Mouse (Mus musculus): ENCODE data around the gene Serinc2. TPM values are rescaled to one million over a fixed set of nuclear protein-coding genes. Genes with fewer than 3 reads are reported as not detected.

Gene Serinc2
- polyA plus RNA-seq, 1 experiment: 72.2 TPM

DNA sequence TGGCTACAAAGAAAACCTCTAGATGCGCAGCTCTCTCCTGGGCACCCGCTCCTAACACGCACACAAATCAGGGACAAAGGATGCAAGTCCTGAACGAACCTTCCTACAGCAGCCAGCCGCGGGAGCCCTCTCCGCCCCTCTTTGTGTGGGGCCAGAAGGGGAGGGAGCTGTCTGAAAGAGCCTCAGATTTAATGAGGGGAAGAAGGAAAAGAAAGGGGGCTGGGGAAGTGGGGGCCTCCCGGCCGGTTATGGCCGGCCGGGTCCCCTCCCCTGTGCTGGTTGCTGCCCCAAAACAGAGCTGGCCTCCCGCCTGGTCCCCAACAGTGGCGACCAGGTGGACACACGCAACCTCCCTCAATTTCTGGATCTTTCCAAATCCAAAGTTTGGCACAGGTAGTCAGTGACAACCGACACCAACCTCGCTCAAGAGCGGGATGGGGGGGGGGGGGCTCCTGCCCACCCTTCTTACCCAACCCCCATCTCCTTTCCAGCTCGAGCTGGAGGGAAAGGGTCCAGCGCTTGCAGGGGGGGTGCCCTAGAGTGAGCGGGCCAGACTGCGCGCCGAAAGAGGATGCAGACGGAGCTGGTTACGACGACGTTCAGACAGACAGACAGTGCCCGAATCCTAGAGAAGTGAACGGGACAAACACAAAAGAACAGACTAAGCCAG, 4.5 kb downstream of the Serinc2 start:
- peak; percentile 97 for DNase-seq (ENCODE audit: low read depth)
- TF ChIP-seq POLR2A (IDR thresholded peaks at IDR 0.05; ENCODE audit: borderline replicate concordance, extremely low read depth, insufficient read depth, insufficient read length, poor library complexity, severe bottlenecking) (peak; percentile 36; the same call in 1 of the 2 replicates), CTCF (IDR thresholded peaks at IDR 0.05; ENCODE audit: borderline replicate concordance, extremely low read depth, insufficient read depth, insufficient read length) (no peak)

DNA sequence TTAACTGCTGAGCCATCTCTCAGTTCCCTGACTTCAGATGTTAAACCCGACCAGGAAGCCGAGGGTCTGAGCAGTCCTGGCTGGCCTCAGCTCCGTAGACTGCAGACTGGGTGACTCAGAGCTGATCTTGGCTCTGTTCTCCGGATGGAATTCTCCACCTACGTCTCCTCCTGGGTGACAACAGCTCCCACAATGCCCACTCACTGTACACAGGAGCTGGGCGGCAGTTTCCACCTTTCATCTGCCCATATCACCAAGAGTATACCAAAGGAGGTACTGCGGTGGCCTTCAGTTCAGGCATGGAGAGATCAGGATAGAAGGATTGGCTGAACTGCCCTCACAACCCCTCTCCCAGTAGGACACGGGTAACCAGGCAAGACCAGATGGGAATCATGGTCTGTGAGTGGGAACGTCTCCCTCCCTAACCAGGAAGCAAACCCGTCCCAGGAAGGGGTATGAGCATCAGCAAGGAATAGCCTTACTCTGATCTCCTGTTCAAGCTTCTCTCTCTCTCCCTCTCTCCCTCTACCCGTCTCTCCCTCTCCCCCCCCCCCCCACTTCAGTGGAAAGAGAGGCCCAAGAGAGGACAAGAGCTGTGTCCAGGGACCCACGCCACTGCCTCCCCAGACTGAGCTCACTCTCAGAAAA, 5.2 kb downstream of the Serinc2 start:
- TF ChIP-seq CTCF (IDR thresholded peaks at IDR 0.05; ENCODE audit: borderline replicate concordance, extremely low read depth, insufficient read depth, insufficient read length) (no peak), POLR2A (IDR thresholded peaks at IDR 0.05; ENCODE audit: borderline replicate concordance, extremely low read depth, insufficient read depth, insufficient read length, poor library complexity, severe bottlenecking) (no peak)
- DNase-seq (ENCODE audit: low read depth): no peak

DNA sequence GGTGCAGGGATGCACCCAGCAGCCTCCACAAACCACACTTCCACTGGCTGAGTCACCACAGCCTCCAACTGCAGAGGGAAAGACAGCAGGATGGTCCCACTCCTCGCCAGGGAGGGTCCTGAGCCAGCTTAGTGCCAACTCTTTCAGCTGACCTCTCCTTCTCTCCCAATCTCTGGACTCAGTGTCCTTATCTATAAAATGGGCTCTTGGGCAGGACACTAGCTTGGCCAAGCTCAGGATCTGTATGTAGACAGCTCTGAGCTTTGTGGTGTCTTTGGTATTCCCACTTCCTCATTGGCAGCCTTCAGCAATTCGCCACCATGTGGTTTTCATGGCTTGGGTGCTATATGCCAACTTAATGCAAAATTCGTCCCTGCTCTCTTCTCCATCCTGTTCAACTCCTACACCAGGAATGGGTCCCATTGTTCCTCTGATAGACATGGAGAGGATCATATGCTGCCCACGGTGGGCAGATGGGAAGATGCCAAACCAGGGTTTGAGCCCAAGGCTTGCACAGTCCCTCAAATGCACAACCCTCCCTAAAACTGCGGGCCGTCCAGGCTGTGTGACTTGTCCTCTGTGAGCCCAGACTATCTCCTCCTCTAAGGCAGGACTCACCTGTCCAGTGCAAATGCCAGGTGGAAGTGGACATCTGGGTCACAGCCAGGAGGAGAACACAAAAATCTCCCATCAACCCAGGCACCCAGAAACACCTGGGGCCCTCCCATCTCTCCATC, 8.2 kb downstream of the Serinc2 start:
- no peak for TF ChIP-seq POLR2A (IDR thresholded peaks at IDR 0.05; ENCODE audit: borderline replicate concordance, extremely low read depth, insufficient read depth, insufficient read length, poor library complexity, severe bottlenecking)
- TF ChIP-seq CTCF (IDR thresholded peaks at IDR 0.05; ENCODE audit: borderline replicate concordance, extremely low read depth, insufficient read depth, insufficient read length): no peak
- DNase-seq (ENCODE audit: low read depth): no peak

DNA sequence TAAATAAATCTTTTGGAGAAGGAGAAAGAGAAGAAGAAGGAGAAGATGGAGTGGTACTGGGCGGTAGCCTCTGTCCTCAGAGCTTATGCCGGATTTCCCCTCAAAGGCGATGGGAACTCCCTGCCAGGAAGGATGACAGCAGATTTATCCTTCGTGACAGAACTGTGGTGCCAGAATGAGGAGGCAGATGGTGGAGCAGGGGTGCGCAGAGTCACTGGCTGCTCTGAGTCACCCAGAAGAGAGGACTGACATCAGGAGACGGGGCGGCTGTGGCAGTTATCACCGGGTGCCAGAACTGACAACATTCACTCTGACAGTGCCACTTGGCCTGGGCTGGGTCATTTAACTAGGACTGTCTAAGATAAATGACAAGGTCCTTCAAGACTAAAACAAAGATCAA, 8.9 kb downstream of the Serinc2 start:
- no peak for TF ChIP-seq POLR2A (IDR thresholded peaks at IDR 0.05; ENCODE audit: borderline replicate concordance, extremely low read depth, insufficient read depth, insufficient read length, poor library complexity, severe bottlenecking)
- no peak for TF ChIP-seq CTCF (IDR thresholded peaks at IDR 0.05; ENCODE audit: borderline replicate concordance, extremely low read depth, insufficient read depth, insufficient read length)

DNA sequence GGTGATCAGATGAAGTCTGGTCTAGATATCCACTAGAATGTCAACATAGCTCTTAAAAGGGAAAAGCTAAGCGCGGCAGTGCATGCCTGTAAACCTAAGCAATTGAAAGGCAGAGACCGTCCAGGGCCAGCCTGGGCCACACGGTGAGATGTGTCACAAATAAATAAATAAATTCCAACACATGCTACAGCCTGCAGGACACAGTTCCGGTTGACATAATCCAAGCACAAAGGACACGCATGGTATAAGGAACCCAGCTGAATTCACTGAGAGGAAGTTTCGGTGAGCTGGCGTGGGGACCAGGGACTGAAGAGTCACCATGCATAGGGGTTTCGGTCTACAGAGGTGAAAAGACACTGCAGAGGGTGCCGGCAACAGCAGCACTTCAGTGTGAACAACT, 10.3 kb downstream of the Serinc2 start:
- no peak for DNase-seq (ENCODE audit: low read depth)
- TF ChIP-seq POLR2A (IDR thresholded peaks at IDR 0.05; ENCODE audit: borderline replicate concordance, extremely low read depth, insufficient read depth, insufficient read length, poor library complexity, severe bottlenecking): no peak
- TF ChIP-seq CTCF (IDR thresholded peaks at IDR 0.05; ENCODE audit: borderline replicate concordance, extremely low read depth, insufficient read depth, insufficient read length): no peak

More for the DNA sequence above, 8.9 kb downstream of the Serinc2 start:
- DNase-seq (ENCODE audit: low read depth): peak; percentile 71

DNA sequence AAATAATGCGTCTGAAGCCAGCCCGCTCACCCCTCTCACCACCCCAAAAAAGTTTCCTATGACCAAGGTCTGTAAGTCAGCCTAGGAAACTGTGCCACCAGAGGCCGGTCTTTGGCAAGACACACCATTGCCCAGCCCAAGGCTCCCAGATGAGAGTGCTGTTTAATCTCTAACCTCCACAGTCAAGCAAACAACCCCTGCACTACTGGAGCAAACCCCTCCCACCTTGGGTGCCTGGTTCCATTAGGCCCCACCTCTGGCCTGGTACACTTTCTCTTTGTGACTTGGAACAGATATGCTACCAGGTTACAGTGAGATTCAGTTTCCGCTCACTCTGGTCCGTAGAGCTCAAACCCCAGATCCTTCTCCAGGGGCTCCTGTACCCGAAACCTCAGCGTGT, 11.9 kb downstream of the Serinc2 start:
- no peak for TF ChIP-seq POLR2A (IDR thresholded peaks at IDR 0.05; ENCODE audit: borderline replicate concordance, extremely low read depth, insufficient read depth, insufficient read length, poor library complexity, severe bottlenecking)
- TF ChIP-seq CTCF (IDR thresholded peaks at IDR 0.05; ENCODE audit: borderline replicate concordance, extremely low read depth, insufficient read depth, insufficient read length): no peak
- DNase-seq (ENCODE audit: low read depth): no peak

DNA sequence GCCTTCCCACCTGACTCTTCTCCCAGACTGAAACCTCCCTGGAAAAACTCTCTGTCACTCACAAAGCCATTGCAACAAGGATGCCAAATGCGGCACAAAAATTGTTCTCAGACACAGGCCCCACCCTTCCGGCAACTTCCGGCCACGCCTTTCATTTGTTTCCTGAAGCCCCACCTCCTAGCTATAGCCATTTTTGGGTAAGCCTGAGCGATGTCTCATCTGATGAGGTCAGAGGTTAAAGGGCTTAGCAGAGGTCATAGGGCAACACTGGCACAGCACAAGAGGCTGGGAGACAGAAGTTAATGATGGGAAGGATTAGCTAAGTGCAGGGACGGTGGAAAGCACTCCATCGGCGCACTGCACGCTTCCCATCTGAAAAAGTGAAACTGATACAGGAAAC, 12.4 kb downstream of the Serinc2 start:
- DNase-seq (ENCODE audit: low read depth): no peak
- TF ChIP-seq CTCF (IDR thresholded peaks at IDR 0.05; ENCODE audit: borderline replicate concordance, extremely low read depth, insufficient read depth, insufficient read length): no peak

DNA sequence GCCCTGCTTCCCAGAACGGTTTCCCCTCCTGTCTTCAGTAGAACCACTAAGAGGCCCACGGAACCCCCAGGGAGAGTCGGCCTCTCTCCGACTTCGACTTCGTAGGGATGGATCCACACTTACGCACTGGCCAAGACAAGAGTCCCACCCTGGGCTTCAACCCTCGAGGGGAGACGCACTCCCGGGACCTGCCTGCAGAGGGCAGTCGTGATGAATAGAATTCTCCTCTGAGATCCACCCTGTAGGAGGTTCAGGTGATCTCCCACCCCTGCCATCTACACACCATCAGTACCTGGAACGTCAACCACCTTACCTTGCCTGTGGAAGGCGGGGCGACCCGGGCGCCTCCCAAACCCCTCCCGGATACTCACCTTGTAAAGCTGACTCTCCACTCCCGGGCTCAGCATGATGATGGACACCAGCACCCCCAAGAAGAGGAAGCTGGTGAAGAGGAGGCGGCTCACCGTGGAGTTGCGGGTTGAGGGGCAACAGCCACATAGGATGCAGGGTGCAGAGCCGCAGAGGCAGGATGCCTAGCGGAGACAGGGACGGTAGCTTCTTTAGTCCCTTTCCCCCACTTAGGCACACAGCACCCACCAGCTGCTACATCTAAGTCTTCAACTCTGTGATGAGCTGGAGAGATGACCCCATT, 14.2 kb downstream of the Serinc2 start:
- DNase-seq (ENCODE audit: low read depth): peak; percentile 63
- peak; percentile 81 for TF ChIP-seq CTCF (IDR thresholded peaks at IDR 0.05; ENCODE audit: borderline replicate concordance, extremely low read depth, insufficient read depth, insufficient read length)
- no peak for TF ChIP-seq POLR2A (IDR thresholded peaks at IDR 0.05; ENCODE audit: borderline replicate concordance, extremely low read depth, insufficient read depth, insufficient read length, poor library complexity, severe bottlenecking)

DNA sequence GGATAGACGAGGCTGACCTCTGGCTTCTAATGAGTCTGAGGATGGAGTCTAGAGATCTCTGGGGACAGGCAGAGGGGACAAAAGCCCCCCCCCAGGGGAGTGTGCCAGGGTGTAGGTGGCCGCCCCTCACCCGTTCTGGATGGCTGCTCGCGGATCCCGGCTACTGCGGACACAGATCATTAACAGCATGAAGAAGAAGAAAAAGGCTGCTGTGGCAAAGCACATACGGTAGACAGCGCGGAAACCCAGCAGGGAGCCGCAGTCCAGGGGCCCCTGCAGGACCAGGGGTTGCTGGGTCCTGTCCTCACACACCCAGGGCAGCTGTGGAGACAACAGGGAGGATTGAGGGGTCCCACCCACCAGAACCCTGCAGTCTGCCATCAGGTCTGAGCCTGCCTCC, 14.9 kb downstream of the Serinc2 start:
- no peak for DNase-seq (ENCODE audit: low read depth)
- TF ChIP-seq CTCF (IDR thresholded peaks at IDR 0.05; ENCODE audit: borderline replicate concordance, extremely low read depth, insufficient read depth, insufficient read length): no peak
- no peak for TF ChIP-seq POLR2A (IDR thresholded peaks at IDR 0.05; ENCODE audit: borderline replicate concordance, extremely low read depth, insufficient read depth, insufficient read length, poor library complexity, severe bottlenecking)

DNA sequence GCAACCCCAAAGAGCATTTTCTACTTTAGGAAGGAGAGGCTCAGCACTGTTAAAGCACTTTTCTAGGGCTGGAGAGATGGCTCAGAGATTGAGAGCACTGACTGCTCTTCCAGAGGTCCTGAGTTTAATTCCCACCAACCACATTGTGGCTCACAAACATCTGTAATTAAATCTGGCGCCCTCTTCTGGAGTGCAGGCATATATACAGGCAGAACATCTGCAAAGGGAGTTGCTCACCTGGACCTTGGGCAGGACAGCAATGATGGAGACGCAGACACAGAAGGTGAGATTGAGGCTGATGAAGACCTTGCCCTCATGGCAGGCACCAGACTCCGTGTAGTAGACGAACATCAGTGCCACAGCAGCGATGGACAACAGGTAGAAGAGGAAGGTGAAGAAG, 18.6 kb downstream of the Serinc2 start:
- DNase-seq (ENCODE audit: low read depth): no peak
- peak; percentile 43; the same call in 1 of the 2 replicates for TF ChIP-seq CTCF (IDR thresholded peaks at IDR 0.05; ENCODE audit: borderline replicate concordance, extremely low read depth, insufficient read depth, insufficient read length)
- TF ChIP-seq POLR2A (IDR thresholded peaks at IDR 0.05; ENCODE audit: borderline replicate concordance, extremely low read depth, insufficient read depth, insufficient read length, poor library complexity, severe bottlenecking): no peak

DNA sequence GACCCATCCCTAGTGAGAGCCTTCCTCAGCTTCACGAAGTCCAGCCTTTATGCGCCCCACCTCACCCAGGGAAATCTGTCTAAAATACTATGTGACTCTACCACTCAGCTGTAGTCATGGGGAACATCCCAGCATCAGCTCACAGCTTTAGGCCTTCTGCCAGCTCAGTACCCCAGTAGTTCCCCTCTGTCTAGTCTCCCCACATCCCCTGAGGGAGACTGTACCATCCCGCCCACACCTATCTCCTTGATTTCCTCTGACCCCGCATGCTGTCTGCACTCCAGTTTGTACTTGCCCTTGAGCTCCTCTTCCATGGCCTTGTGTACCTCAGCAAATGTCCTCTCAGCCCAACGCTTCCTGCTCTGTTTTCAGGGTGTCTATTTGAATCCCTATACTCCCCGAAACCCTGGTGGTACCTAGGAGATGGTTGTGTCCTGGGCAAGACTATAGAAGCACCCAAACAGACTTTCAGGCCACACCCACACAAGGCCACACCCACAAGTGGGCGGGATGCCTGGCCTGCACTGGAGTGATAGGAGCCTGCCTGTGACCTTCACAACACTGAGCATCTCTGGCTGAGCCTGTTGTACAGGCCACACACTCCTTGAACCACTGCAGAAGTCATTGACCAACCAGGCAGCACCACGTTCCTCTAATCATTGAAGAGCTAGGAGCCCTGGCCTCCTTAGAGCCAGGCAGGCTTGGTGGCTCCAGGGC, 26.4 kb downstream of the Serinc2 start:
- no peak for DNase-seq (ENCODE audit: low read depth)
- TF ChIP-seq CTCF (IDR thresholded peaks at IDR 0.05; ENCODE audit: borderline replicate concordance, extremely low read depth, insufficient read depth, insufficient read length) (no peak), POLR2A (IDR thresholded peaks at IDR 0.05; ENCODE audit: borderline replicate concordance, extremely low read depth, insufficient read depth, insufficient read length, poor library complexity, severe bottlenecking) (no peak)

Measured in brain, embryonic 14.5 days (tissue).